Mouse (Mus musculus) small intestine, adult 2 months (tissue): Measurements from ENCODE around the gene Tradd.

Experiments used
- CTCF ChIP-seq: fragments of 200-500 bp; IDR thresholded peaks from 2 replicates; pipeline ENCODE4 v1.5.1; 2012; ENCODE audit warnings: low read depth, mild to moderate bottlenecking, control low read depth, inconsistent platforms, low read length, moderate library complexity, mixed read lengths; ENCODE audit not compliant: insufficient replicate concordance, insufficient read length; ENCODE audit errors: extremely low read depth
- POLR2A ChIP-seq: fragments of 200-500 bp; IDR thresholded peaks from 2 replicates; pipeline ENCODE4 v1.6.1; 2012; ENCODE audit warnings: low read depth, mild to moderate bottlenecking, control low read depth, inconsistent platforms, low read length, moderate library complexity

DNA sequence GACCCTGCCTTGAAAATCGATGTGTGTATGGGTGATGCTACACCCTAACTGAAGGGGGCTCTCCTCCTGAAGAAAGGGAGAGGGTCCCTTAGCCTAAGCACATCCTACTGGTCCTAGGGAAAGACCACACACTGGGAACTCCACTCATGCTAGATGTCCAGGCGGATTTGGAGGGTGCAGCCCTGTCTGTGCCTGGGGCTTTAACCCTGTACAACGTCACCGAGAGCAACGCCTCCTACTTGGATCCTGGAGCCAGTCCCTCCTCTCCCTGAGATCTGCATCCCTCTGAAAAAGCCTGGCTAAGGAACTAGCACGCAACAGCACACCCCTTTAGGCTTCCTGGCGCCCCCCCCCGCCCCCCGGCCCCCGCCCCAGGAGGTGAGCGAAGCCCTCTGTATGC is 11.0 kb upstream of the Tradd start:
- TF ChIP-seq CTCF = no peak
- no peak for TF ChIP-seq POLR2A
